Mouse (Mus musculus) midbrain, postnatal 0 days (tissue): ENCODE measurements around the gene Med9. TPM values are rescaled to one million over a fixed set of nuclear protein-coding genes. Genes with fewer than 3 reads are reported as not detected.

Experiments used
- ATAC-seq: fragments of 200-750 bp; cut with Nextera tagmentation; 2 replicates; pipeline ENCODE4 v1.8.0; 2017; ENCODE audit warnings: moderate number of reproducible peaks, mild to moderate bottlenecking, moderate TSS enrichment, moderate library complexity; ENCODE audit not compliant: low FRiP score
- DNase-seq: peaks from one replicate; pipeline ENCODE4 v3.0.0-alpha.2; 2015; ENCODE audit warnings: low spot score
- H3K27ac ChIP-seq: fragments of 300-500 bp; sonication (generic); 2 replicates; pipeline ENCODE4 v1.5.1; 2014; ENCODE audit warnings: low read depth, mild to moderate bottlenecking, low read length, mixed read lengths
- H3K27me3 ChIP-seq: fragments of 300-500 bp; sonication (generic); 2 replicates; pipeline ENCODE4 v1.6.1; 2014; ENCODE audit warnings: low read length, control low read depth, mixed read lengths; ENCODE audit not compliant: insufficient read depth
- H3K36me3 ChIP-seq: fragments of 300-500 bp; sonication (generic); 2 replicates; pipeline ENCODE4 v1.6.1; 2014; ENCODE audit warnings: low read length, control low read depth, mixed read lengths; ENCODE audit not compliant: insufficient read depth
- H3K4me1 ChIP-seq: fragments of 300-500 bp; sonication (generic); 2 replicates; pipeline ENCODE4 v1.6.1; 2014; ENCODE audit warnings: mild to moderate bottlenecking, control low read depth, antibody characterized with exemption, low read length, mixed read lengths; ENCODE audit not compliant: insufficient read depth
- H3K4me2 ChIP-seq: fragments of 300-500 bp; sonication (generic); 2 replicates; pipeline ENCODE4 v1.6.1; 2014; ENCODE audit warnings: low read depth, mild to moderate bottlenecking, low read length, mixed read lengths; ENCODE audit not compliant: poor library complexity, severe bottlenecking
- H3K4me3 ChIP-seq: fragments of 300-500 bp; sonication (generic); 2 replicates; pipeline ENCODE4 v1.5.1; 2014; ENCODE audit warnings: low read depth, mild to moderate bottlenecking, low read length, moderate library complexity
- H3K9ac ChIP-seq: fragments of 300-500 bp; sonication (generic); replicated peaks from 2 replicates; pipeline ENCODE4 v1.6.1; 2014; ENCODE audit warnings: mild to moderate bottlenecking, low read length, moderate library complexity, mixed read lengths; ENCODE audit not compliant: poor library complexity, severe bottlenecking
- H3K9me3 ChIP-seq: fragments of 300-500 bp; sonication (generic); 2 replicates; pipeline ENCODE4 v1.6.1; 2016; ENCODE audit warnings: low read length, control low read depth
- CTCF ChIP-seq: IDR thresholded peaks from 2 replicates; pipeline ENCODE4 v1.5.1; 2016; ENCODE audit warnings: antibody characterized with exemption, mild to moderate bottlenecking
- WGBS: fragments of 180-500 bp; shearing (Covaris S2); extraction: QIAGEN DNeasy Blood & Tissue Kit; methylation state at CpG from one replicate; pipeline ENCODE4 v1.1.7; 2014; 5-methylcytosine and 5-hydroxymethylcytosine counted together
- polyA plus RNA-seq: library from polyadenylated mRNA; unstranded; fragments of >200 nt; fragmentation: Nextera tagmentation; extraction: Ambion mirVana; gene quantifications from 2 replicates; pipeline ENCODE4 v1.2.1, GENCODE M21; 2015
- total RNA-seq: library from RNA; depleted of rRNA; stranded (reverse); fragments of >200 nt; gene quantifications from 2 replicates; pipeline ENCODE4 v1.2.3, GENCODE M21; 2014; rRNA removed

Med9 gene
- total RNA-seq = 26.3 and 28.7 TPM in 2 replicates
- 32.0 and 34.8 TPM in 2 replicates for polyA plus RNA-seq

GRCm38 (mm10) chr11:59947752-59948400, at the start of gene Med9:
Med9 (plus strand) TSS chr11:59948206.
- Histone ChIP-seq H3K27me3 (no peaks in the 10 kb centered on the region), H3K4me1 (peaks cover 11% of the 10 kb centered on the region), H3K4me3 (peak within 1 kb of the TSS; percentile 85), H3K27ac (peak within 1 kb of the TSS; percentile 79), H3K36me3 (no peaks in the 10 kb centered on the region), H3K9me3 (no peaks in the 10 kb centered on the region), H3K9ac (peak within 1 kb of the TSS; percentile 87), H3K4me2 (peak within 1 kb of the TSS; percentile 85)
- ATAC-seq = peak; percentile 95
- peak; percentile 96 for DNase-seq
- under 1% methylated on average over 43 of the region's 43 CpGs for WGBS
- no peak for TF ChIP-seq CTCF

- H3K4me1 ChIP-seq = no peaks in the 10 kb centered on the region
- no peak overlapping the region for H3K4me3 ChIP-seq
- DNase-seq (peak; percentile 52), ATAC-seq (no peak)
- TF ChIP-seq CTCF = no peak
- WGBS = 59% methylated on average over 13 of the region's 13 CpGs
- H3K9me3 ChIP-seq = no peaks in the 10 kb centered on the region
- H3K9ac ChIP-seq = no peak overlapping the region
- H3K4me2 ChIP-seq = no peak overlapping the region
- H3K27me3 ChIP-seq = no peaks in the 10 kb centered on the region
- no peaks in the 10 kb centered on the region for H3K36me3 ChIP-seq
- H3K27ac ChIP-seq = no peak overlapping the region
These were observed 48.0 kb upstream of the Med9 start for GRCm38 (mm10) chr11:59899711-59900685.

- WGBS = 85% methylated on average over 1 of the region's 1 CpGs
- H3K27me3 ChIP-seq = no peaks in the 10 kb centered on the region
- TF ChIP-seq CTCF = no peak
- H3K4me2 ChIP-seq = no peak overlapping the region
- no peak overlapping the region for H3K4me3 ChIP-seq
- H3K9me3 ChIP-seq = no peaks in the 10 kb centered on the region
- no peak overlapping the region for H3K9ac ChIP-seq
- no peaks in the 10 kb centered on the region for H3K36me3 ChIP-seq
- DNase-seq (no peak), ATAC-seq (no peak)
- no peak overlapping the region for H3K27ac ChIP-seq
- no peaks in the 10 kb centered on the region for H3K4me1 ChIP-seq
These were observed 47.0 kb upstream of the Med9 start for GRCm38 (mm10) chr11:59900995-59901394.

- Histone ChIP-seq H3K4me2 (no peak overlapping the region), H3K27me3 (no peaks in the 10 kb centered on the region), H3K4me3 (no peak overlapping the region), H3K36me3 (no peaks in the 10 kb centered on the region), H3K9ac (no peak overlapping the region), H3K27ac (peak overlapping the region; percentile 26; the same call in 1 of the 2 replicates), H3K4me1 (no peaks in the 10 kb centered on the region), H3K9me3 (no peaks in the 10 kb centered on the region)
- DNase-seq (peak; percentile 21), ATAC-seq (no peak)
- no peak for TF ChIP-seq CTCF
- 34% methylated on average over 8 of the region's 8 CpGs for WGBS
These were observed 45.8 kb upstream of the Med9 start for GRCm38 (mm10) chr11:59902045-59902726.

GRCm38 (mm10) chr11:59906521-59907123, 41.4 kb upstream of the Med9 start:
- no peaks in the 10 kb centered on the region for H3K4me1 ChIP-seq
- no peaks in the 10 kb centered on the region for H3K27me3 ChIP-seq
- ATAC-seq (no peak), DNase-seq (no peak)
- TF ChIP-seq CTCF = no peak
- no peak overlapping the region for H3K4me3 ChIP-seq
- no peak overlapping the region for H3K27ac ChIP-seq
- no peaks in the 10 kb centered on the region for H3K9me3 ChIP-seq
- H3K9ac ChIP-seq = no peak overlapping the region
- WGBS = 90% methylated on average over 6 of the region's 6 CpGs
- H3K4me2 ChIP-seq = no peak overlapping the region
- no peaks in the 10 kb centered on the region for H3K36me3 ChIP-seq
